Mouse (Mus musculus) ES-E14 (cell line): Measurements from ENCODE around the gene Pdlim7. TPM values are rescaled to one million over a fixed set of nuclear protein-coding genes. Genes with fewer than 3 reads are reported as not detected.

ENCODE experiments used
- DNase-seq: peaks from one replicate; pipeline ENCODE4 v3.0.0-alpha.2; 2013; ENCODE audit warnings: low read depth, low spot score
- H3K27ac ChIP-seq: 2 replicates; pipeline ENCODE4 v1.5.1; 2012; ENCODE audit warnings: low read depth, mild to moderate bottlenecking, low read length, moderate library complexity, mixed read lengths; ENCODE audit not compliant: poor library complexity, insufficient read depth, severe bottlenecking
- H3K36me3 ChIP-seq: 2 replicates; pipeline ENCODE4 v1.6.1; 2012; ENCODE audit warnings: mild to moderate bottlenecking, low read length, moderate library complexity, mixed read lengths; ENCODE audit not compliant: control insufficient read depth, poor library complexity, insufficient read depth, severe bottlenecking
- H3K4me1 ChIP-seq, 2 experiments: fragments of 150-350 bp in 1 of 2; sonication (generic) in 1 of 2; 2 replicates each; pipeline ENCODE4 v1.6.1; 2012; ENCODE audit warnings: low read length in 2 of 2, mild to moderate bottlenecking in 1 of 2, mixed read lengths in 1 of 2; ENCODE audit not compliant: control insufficient read depth in 2 of 2, insufficient read depth in 2 of 2, poor library complexity in 1 of 2
- H3K4me3 ChIP-seq, 2 experiments: fragments of 150-350 bp in 1 of 2; sonication (generic) in 1 of 2; 2 replicates each; pipeline ENCODE4 v1.5.1; 2012; ENCODE audit warnings: low read length in 2 of 2, low read depth in 1 of 2, mild to moderate bottlenecking in 1 of 2, mixed read lengths in 1 of 2; ENCODE audit not compliant: insufficient read depth in 1 of 2, poor library complexity in 1 of 2, severe bottlenecking in 1 of 2
- H3K9ac ChIP-seq: 2 replicates; pipeline ENCODE4 v1.6.1; 2012; ENCODE audit warnings: low read depth, mild to moderate bottlenecking, low read length, mixed read lengths; ENCODE audit not compliant: poor library complexity, insufficient read depth, severe bottlenecking
- H3K9me3 ChIP-seq: fragments of 150-350 bp; sonication (generic); 2 replicates; pipeline ENCODE4 v1.6.1; 2012; ENCODE audit warnings: low read depth, mild to moderate bottlenecking, low read length; ENCODE audit not compliant: control insufficient read depth, insufficient read depth
- CHD2 ChIP-seq: IDR thresholded peaks from 2 replicates; pipeline ENCODE4 v1.6.1; 2014; ENCODE audit warnings: mild to moderate bottlenecking, low read depth, low read length, inconsistent platforms
- HCFC1 ChIP-seq: IDR thresholded peaks from 2 replicates; pipeline ENCODE4 v1.6.1; 2012; ENCODE audit warnings: low read length, inconsistent platforms, borderline replicate concordance; ENCODE audit not compliant: insufficient read depth
- MAFK ChIP-seq: IDR thresholded peaks from 2 replicates; pipeline ENCODE4 v1.6.1; 2014; ENCODE audit warnings: mild to moderate bottlenecking, low read depth, low read length, inconsistent platforms; ENCODE audit not compliant: insufficient read depth
- ZC3H11A ChIP-seq: IDR thresholded peaks from 2 replicates; pipeline ENCODE4 v1.6.1; 2012; ENCODE audit warnings: low read depth, mild to moderate bottlenecking, inconsistent platforms, low read length, borderline replicate concordance
- ZNF384 ChIP-seq: IDR thresholded peaks from 2 replicates; pipeline ENCODE4 v1.6.1; 2012; ENCODE audit warnings: low read depth, low read length, inconsistent platforms
- in situ Hi-C, 2 experiments: fragments of 600-800 bp; cut with MboI; formaldehyde crosslinking; loops; one replicate each; pipeline ENCODE4 v1.15.1; 2025; ENCODE audit warnings: low sequenced_read_pairs in 2 of 2, inconsistent platforms in 1 of 2; ENCODE audit not compliant: unreplicated experiment in 2 of 2
- total RNA-seq: library from RNA; depleted of rRNA; stranded (reverse); fragments of 300-350 nt; gene quantifications from 2 replicates; pipeline ENCODE4 v1.2.3, GENCODE M21; 2012; rRNA removed

Pdlim7 gene
- 46.7 and 58.2 TPM in 2 replicates for total RNA-seq

DNA sequence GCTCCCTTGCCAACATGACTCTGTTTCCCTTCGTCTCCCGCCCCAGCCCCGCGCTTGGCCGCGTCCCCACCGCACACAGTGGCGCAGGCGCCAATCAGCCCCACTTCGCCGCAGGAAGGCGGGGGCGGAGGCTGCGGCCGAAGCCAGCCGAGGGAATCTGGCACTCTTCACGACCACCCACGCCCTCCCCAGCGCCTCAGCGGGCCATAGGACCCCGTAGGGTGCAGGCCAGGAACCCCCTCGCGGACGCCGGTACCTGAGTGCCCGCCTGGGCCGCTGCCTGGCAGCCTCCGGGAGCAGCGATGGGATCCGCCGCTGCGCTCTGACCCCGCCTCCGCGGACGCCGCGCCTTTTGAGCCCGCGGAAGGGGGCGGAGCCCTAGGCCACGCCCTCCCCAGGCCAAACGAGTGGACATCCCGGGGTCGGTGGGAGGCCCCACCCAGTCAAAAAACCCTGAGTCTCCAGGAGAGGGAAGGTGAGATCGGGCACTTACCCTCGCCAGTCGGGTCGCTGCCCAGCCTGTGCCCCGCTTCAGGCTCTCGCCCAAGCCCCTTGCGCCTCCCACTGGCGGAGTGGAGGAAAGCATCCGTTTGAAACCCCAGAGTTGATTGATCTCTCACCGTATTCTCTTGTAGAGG lies at the start of gene Pdlim7:
TSS of gene Pdlim7 (minus strand) at position 566 of the 638 bp plus-strand sequence.
- H3K4me1 ChIP-seq: peaks cover 5 to 32% of the 10 kb centered on the region in 2 experiments
- TF ChIP-seq CHD2 (no peak), HCFC1 (peak; percentile 60; the same call in 1 of the 2 replicates), ZC3H11A (no peak), MAFK (no peak)
- peak within 1 kb of the TSS; percentile 23; the same call in 1 of the 2 replicates for H3K27ac ChIP-seq
- peak within 1 kb of the TSS; percentile 89 for H3K9ac ChIP-seq
- in situ Hi-C loops: no loop called here
- DNase-seq: peak; percentile 72
- H3K9me3 ChIP-seq: no peaks in the 10 kb centered on the region
- peak within 1 kb of the TSS; percentile 88 for H3K4me3 ChIP-seq
- H3K36me3 ChIP-seq: peaks cover 14% of the 10 kb centered on the region; the same call in 1 of the 2 replicates

- H3K4me3 ChIP-seq: no peak overlapping the region
- in situ Hi-C loops: no loop called here
- peaks cover 23% of the 10 kb centered on the region for H3K36me3 ChIP-seq
- no peak overlapping the region for H3K9ac ChIP-seq
- TF ChIP-seq ZNF384 (no peak), MAFK (no peak), HCFC1 (no peak), ZC3H11A (no peak), CHD2 (no peak)
- H3K27ac ChIP-seq: no peak overlapping the region
- no peak for DNase-seq
- H3K4me1 ChIP-seq: no peaks in the 10 kb centered on the region
- no peaks in the 10 kb centered on the region for H3K9me3 ChIP-seq
Measured at GRCm38 (mm10) chr13:55557499-55557898, 44.0 kb upstream of the Pdlim7 start.

DNA sequence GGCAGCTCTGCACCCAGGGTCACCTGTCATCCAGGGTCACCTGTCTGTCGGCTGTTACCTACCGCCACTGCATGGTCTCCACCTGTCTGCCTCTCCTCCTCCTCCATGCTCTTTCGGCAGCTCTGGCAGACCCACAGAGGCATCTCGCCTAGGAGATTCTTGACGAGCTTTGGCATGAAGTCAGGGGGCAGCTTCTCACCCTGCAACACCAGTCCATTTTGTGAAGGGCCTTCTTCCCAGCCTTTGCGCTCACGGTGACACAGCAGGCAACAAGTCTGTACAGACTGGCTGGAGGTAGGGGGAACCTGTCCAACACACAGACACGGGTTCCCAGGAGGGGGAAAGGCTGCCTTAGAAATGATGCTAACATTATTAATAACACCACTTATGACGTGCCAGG lies 42.4 kb upstream of the Pdlim7 start:
- TF ChIP-seq ZNF384 (no peak), CHD2 (no peak), MAFK (no peak), HCFC1 (no peak), ZC3H11A (no peak)
- DNase-seq: no peak
- in situ Hi-C loops: no loop called here
- H3K4me1 ChIP-seq: no peaks in the 10 kb centered on the region
- H3K27ac ChIP-seq: no peak overlapping the region
- peaks cover 23% of the 10 kb centered on the region for H3K36me3 ChIP-seq
- H3K4me3 ChIP-seq: no peak overlapping the region
- no peaks in the 10 kb centered on the region for H3K9me3 ChIP-seq
- no peak overlapping the region for H3K9ac ChIP-seq

DNA sequence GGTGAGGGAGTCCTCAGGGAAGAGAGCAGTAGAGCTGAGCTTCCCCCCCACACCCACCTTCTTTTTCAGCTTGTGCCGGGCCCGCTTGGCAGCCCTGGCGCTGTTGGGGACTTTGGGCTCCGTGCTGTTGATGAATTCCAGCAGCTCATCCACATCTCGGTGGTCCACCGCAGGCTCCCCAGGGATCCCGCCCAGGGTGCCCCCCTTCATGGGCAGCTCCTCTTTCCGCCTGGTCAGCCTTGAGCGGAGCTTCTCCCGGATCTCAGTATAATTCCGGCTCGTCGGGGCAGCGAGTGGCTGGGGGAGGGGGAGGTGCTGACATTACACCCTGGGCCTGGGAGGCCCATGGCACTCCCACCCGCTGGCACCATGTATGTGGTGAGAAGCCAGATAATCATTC lies 35.6 kb upstream of the Pdlim7 start:
- DNase-seq: no peak
- no peak for TF ChIP-seq ZNF384
- no peak for TF ChIP-seq CHD2
- no peak for TF ChIP-seq ZC3H11A
- TF ChIP-seq HCFC1: no peak
- TF ChIP-seq MAFK: no peak
- no peak overlapping the region for H3K27ac ChIP-seq
- peaks cover 29% of the 10 kb centered on the region for H3K36me3 ChIP-seq
- no peaks in the 10 kb centered on the region for H3K9me3 ChIP-seq
- in situ Hi-C loops: no loop called here
- H3K4me1 ChIP-seq: peaks cover 2% of the 10 kb centered on the region in 2 experiments; a peak in 1 of 4 replicates
- no peak overlapping the region for H3K9ac ChIP-seq
- peak overlapping the region in 1 of 2 experiments; percentile 43; a peak in 2 of 4 replicates for H3K4me3 ChIP-seq

- Histone ChIP-seq H3K4me3 (no peak overlapping the region), H3K36me3 (peaks cover 27% of the 10 kb centered on the region), H3K9ac (no peak overlapping the region), H3K9me3 (no peaks in the 10 kb centered on the region), H3K27ac (no peak overlapping the region), H3K4me1 (peaks cover 2% of the 10 kb centered on the region in 2 experiments; a peak in 1 of 4 replicates)
- in situ Hi-C loops: no loop called here
- DNase-seq: no peak
- no peak for TF ChIP-seq HCFC1
Measured at GRCm38 (mm10) chr13:55548426-55548825, 35.0 kb upstream of the Pdlim7 start.
